Mouse (Mus musculus): ENCODE data around the gene Polr3g.
A peak's percentile ranks its signal among the peaks of the same experiment; 100 is the strongest.
"Not testable (repeated sequence)": the region's sequence is repeated elsewhere in the genome, so short reads cannot be mapped to it uniquely, and the experiment has no call there.

Gene Polr3g

GRCm38 (mm10) chr13:81710775-81711545, at the start of gene Polr3g, which contains the start of gene Mblac2:
Polr3g (minus strand) TSS chr13:81711013.
Mblac2 (plus strand) TSS chr13:81711341.
- DNase-seq (ENCODE audit: low spot score in 2 of 2), result peak; percentile 89 to 96

- DNase-seq (ENCODE audit: low spot score in 2 of 2), result peak in 1 of 2 experiments; percentile 30
These were observed 49.6 kb upstream of the Polr3g start for GRCm38 (mm10) chr13:81760379-81760778.

- no peak for DNase-seq (ENCODE audit: low spot score in 2 of 2)
These were observed 46.3 kb upstream of the Polr3g start for GRCm38 (mm10) chr13:81757058-81757660.

- no peak for DNase-seq (ENCODE audit: low spot score in 2 of 2)
These were observed 44.5 kb upstream of the Polr3g start for GRCm38 (mm10) chr13:81755324-81755723.

- no peak for DNase-seq (ENCODE audit: low spot score in 2 of 2)
These were observed 44.1 kb upstream of the Polr3g start for GRCm38 (mm10) chr13:81754878-81755277.

GRCm38 (mm10) chr13:81744092-81744396, 33.2 kb upstream of the Polr3g start:
- DNase-seq (ENCODE audit: low spot score in 2 of 2), result no peak

GRCm38 (mm10) chr13:81743391-81744091, 32.7 kb upstream of the Polr3g start:
- DNase-seq (ENCODE audit: low spot score in 2 of 2), result no peak

- DNase-seq (ENCODE audit: low spot score in 2 of 2), result no peak
These were observed 30.1 kb upstream of the Polr3g start for GRCm38 (mm10) chr13:81740898-81741297.

GRCm38 (mm10) chr13:81736606-81737005, 25.8 kb upstream of the Polr3g start:
- DNase-seq (ENCODE audit: low spot score in 2 of 2), result no peak

GRCm38 (mm10) chr13:81730362-81730761, 19.5 kb upstream of the Polr3g start:
- no peak for DNase-seq (ENCODE audit: low spot score in 2 of 2)

- DNase-seq (ENCODE audit: low spot score in 2 of 2), result no peak
These were observed 18.3 kb upstream of the Polr3g start for GRCm38 (mm10) chr13:81729102-81729501.

- DNase-seq (ENCODE audit: low spot score in 2 of 2), result not testable (repeated sequence)
These were observed 17.3 kb upstream of the Polr3g start for GRCm38 (mm10) chr13:81728141-81728540.

- DNase-seq (ENCODE audit: low spot score in 2 of 2), result no peak
These were observed 3.1 kb upstream of the Polr3g start for GRCm38 (mm10) chr13:81713896-81714295.

- peak; percentile 22 to 36 for DNase-seq (ENCODE audit: low spot score in 2 of 2)
These were observed 946 bp upstream of the Polr3g start for GRCm38 (mm10) chr13:81711546-81712371.

GRCm38 (mm10) chr13:81710266-81710665, 547 bp downstream of the Polr3g start:
- DNase-seq (ENCODE audit: low spot score in 2 of 2), result no peak

GRCm38 (mm10) chr13:81709805-81710204, 1.0 kb downstream of the Polr3g start:
- no peak for DNase-seq (ENCODE audit: low spot score in 2 of 2)

- DNase-seq (ENCODE audit: low spot score in 2 of 2), result no peak
These were observed 4.5 kb downstream of the Polr3g start for GRCm38 (mm10) chr13:81706311-81706710.

- no peak for DNase-seq (ENCODE audit: low spot score in 2 of 2)
These were observed 7.2 kb downstream of the Polr3g start for GRCm38 (mm10) chr13:81703621-81704020.

GRCm38 (mm10) chr13:81703148-81703547, 7.7 kb downstream of the Polr3g start:
- DNase-seq (ENCODE audit: low spot score in 2 of 2), result no peak

GRCm38 (mm10) chr13:81694446-81694845, 16.4 kb downstream of the Polr3g start:
- DNase-seq (ENCODE audit: low spot score in 2 of 2), result no peak

- DNase-seq (ENCODE audit: low spot score in 2 of 2), result no peak
These were observed 19.2 kb downstream of the Polr3g start for GRCm38 (mm10) chr13:81691606-81692005.

- DNase-seq (ENCODE audit: low spot score in 2 of 2), result no peak
These were observed 20.3 kb downstream of the Polr3g start for GRCm38 (mm10) chr13:81690477-81690876.
